Mouse (Mus musculus) heart, postnatal 14 days (tissue): ENCODE results near the gene Pdzrn3. TPM values are rescaled to one million over a fixed set of nuclear protein-coding genes. Genes with fewer than 3 reads are reported as not detected.

ENCODE experiments used
- DNase-seq, 2 experiments: peaks; one replicate each; pipeline ENCODE4 v3.0.0; 2021 to 2022
- intact Hi-C: fragments of 180-260 bp; cut with DNase I; formaldehyde crosslinking; loops from one replicate; pipeline ENCODE4 v1.15.1; 2025
- total RNA-seq, 2 experiments: library from RNA; stranded (reverse); gene quantifications; 2 replicates each; pipeline ENCODE4 v1.2.3; 2021

The Pdzrn3 gene
- total RNA-seq, 2 experiments from 2014 or later, result 33.4 to 35.0 TPM

GRCm38 (mm10) chr6:101227294-101227855 is 150.3 kb downstream of the Pdzrn3 start:
- intact Hi-C loops, result no loop called here
- no peak for DNase-seq

DNA sequence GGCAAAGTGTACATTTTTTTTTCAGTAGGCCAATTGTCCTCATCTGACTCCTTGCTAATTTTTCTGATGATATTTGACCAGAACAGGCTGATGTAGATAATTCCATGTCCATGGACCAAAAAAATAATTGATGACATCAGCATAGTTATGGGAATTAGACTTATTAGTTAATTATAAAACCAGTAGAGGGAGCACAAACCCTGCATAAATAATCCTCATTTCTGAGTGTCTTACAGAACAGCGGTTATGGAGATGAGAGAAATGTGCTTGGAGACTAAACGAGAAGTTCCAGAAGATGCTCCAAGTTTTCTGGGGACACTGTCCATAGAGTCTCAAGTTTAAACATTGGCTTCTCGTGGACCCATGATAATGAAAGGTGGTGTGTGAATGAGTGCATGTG is 157.4 kb downstream of the Pdzrn3 start:
- no peak for DNase-seq
- intact Hi-C loops, result loop anchor here (2.0 to 5.0 kb wide), 2 partner anchors 40 to 312 kb away; no protein-coding TSS in a partner anchor

- intact Hi-C loops, result no loop called here
- DNase-seq, result no peak
These were observed 158.7 kb downstream of the Pdzrn3 start for GRCm38 (mm10) chr6:101219004-101219403.

DNA sequence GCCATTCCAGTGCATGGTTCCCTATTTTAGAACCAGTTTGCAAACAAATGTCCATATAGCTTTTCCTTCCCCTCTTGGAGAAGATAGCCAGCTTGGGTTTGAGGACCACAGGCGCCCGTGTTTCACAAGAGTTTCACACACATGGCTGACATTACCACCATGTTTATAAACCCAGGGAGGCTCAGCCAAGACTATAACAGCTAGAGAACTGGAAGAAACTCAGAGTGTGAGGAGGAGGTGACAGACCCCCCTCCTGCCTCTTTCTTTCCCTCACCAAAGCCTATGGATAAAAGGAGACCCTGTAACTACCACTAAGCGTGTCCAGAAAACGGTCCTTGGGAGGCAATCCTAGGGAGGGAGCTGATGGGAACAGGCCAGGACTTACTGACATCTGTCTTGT is 159.5 kb downstream of the Pdzrn3 start:
- intact Hi-C loops, result no loop called here

DNA sequence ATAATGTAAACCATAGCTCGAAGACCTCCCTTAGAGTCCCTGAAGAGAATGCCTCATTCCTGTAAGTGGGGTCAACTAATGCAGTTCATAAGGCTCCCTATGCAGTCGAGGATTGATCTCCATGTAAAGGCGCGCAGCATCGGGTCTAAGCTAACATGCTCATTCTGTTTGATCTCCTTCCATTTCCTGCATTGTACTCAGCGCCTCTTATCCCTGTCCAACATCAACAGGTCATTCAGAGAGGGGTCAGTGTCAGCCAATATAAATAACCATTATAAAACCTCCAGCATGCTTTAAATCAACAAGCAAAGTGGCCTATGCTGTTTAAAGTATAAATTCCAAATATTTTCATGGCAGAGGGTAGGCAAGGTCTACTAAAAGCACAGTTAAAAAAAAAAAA is 159.9 kb downstream of the Pdzrn3 start:
- DNase-seq, result no peak
- intact Hi-C loops, result no loop called here

More for the DNA sequence above, 159.5 kb downstream of the Pdzrn3 start:
- DNase-seq, result no peak

DNA sequence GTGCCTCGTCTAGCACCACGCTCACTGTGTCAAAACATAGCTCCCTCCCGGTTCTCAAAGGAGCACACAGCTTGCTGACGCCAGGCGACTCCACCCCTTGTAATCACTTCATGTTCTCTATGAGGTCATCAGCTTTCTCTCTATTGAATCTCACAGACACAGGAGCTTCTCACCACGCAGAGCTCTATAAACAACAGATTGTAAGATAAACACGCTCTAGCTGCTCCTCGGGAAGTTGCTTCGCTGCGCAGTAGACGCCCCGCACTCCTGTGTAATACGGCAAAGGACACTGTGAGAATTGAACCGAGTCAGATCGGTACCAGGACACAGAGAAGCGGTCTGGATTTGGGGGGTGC is 162.3 kb downstream of the Pdzrn3 start:
- intact Hi-C loops, result no loop called here
- DNase-seq, result peak in 1 of 2 experiments; percentile 10

GRCm38 (mm10) chr6:101214734-101215435 is 162.8 kb downstream of the Pdzrn3 start:
- intact Hi-C loops, result no loop called here
- no peak for DNase-seq

GRCm38 (mm10) chr6:101213066-101213465 is 164.6 kb downstream of the Pdzrn3 start:
- intact Hi-C loops, result no loop called here
- no peak for DNase-seq

DNA sequence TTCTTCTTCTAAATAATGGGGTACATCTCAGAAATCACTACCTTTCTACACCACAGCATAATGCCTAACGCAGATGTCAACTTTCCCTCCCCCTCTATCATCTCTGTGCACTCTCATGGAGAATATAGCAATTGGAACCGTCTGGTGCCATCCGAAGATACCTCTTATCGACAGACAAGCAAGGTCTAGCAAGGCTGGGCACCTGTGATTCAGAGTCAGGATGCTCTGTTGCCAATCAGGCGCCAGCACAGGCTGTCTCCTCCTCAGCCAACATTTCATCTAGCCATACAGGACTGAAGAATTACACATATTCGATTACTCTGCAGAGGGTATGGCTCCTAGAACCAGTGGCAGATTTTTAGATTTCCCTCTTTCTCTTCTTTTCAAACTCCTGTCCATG is 165.6 kb downstream of the Pdzrn3 start:
- intact Hi-C loops, result no loop called here
- no peak for DNase-seq

DNA sequence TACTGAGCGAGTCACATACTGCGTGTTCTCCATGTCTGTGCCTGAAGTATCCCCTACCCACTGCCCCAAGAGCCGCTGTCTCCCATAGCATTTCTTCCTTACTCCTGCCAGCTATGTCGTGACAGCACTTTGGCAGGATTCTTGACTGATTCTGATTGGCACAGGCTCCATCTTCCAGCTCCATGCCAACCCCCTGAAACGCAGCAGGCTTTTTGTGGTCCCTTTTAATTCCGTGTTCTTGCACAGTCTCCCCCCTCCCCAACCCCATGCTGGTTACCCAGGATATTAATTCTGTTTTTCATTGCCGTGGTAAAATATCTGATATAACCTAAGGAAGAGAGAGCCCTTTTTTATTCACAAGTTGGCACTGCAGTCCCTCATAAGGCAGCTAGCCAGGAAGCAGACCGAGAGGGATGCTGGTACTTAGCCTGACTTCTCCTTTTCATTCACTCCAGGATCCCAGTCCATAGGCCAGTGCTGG is 166.3 kb downstream of the Pdzrn3 start:
- no peak for DNase-seq
- intact Hi-C loops, result no loop called here

GRCm38 (mm10) chr6:101198943-101199298 is 178.8 kb downstream of the Pdzrn3 start:
- intact Hi-C loops, result no loop called here
- no peak for DNase-seq

- intact Hi-C loops, result no loop called here
- DNase-seq, result no peak
These were observed 179.3 kb downstream of the Pdzrn3 start for GRCm38 (mm10) chr6:101198284-101198942.

DNA sequence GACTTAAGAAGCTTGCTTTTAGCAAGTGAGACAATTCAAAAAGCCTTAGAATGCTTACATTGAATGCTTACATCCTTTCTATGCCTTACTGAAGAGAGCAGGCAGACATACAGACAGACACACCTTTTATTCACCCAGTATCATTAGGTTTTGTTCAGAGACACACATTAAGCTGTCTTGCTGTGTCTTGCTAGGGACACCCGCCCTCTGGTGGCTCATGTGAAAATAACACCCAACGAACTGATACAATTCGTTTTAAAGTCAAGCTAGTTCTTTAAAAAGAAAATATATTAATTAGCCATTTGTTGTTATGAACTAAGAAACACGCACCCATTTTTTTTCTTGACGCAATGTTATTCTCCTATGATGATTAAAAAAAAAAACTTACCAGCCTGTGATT is 180.1 kb downstream of the Pdzrn3 start:
- intact Hi-C loops, result loop anchor here (1.0 kb wide), 1 partner anchor 315 kb away; no protein-coding TSS in a partner anchor
- peak; percentile 71 to 76 for DNase-seq

GRCm38 (mm10) chr6:101195891-101196290 is 181.8 kb downstream of the Pdzrn3 start:
- intact Hi-C loops, result no loop called here

DNA sequence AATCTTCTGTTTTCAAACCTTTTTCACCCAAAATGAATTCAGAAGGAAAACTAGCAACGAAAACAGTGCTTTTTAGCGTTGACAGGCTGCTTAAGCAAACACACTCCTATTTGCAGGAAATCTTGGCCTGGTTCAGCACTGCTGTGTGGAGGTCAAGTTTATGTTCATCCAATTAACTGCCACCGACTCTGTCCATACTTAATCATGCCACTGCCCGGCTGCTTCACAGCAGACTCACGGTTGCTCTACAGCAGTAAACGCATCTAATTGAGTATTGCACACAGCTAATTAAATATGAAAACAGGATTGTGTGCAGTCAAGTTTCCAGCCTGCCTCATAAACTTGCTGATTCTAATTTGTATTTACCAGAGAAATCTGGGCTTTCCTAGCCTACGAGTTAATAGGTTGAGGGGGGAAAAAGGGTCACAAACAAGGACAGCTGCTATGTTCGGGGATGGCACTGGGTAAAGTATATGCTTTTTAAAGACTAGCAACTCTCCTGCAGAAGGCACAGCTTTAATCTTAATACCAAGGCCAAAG is 183.2 kb downstream of the Pdzrn3 start:
- intact Hi-C loops, result no loop called here
- no peak for DNase-seq

More at GRCm38 (mm10) chr6:101195891-101196290, 181.8 kb downstream of the Pdzrn3 start:
- no peak for DNase-seq

DNA sequence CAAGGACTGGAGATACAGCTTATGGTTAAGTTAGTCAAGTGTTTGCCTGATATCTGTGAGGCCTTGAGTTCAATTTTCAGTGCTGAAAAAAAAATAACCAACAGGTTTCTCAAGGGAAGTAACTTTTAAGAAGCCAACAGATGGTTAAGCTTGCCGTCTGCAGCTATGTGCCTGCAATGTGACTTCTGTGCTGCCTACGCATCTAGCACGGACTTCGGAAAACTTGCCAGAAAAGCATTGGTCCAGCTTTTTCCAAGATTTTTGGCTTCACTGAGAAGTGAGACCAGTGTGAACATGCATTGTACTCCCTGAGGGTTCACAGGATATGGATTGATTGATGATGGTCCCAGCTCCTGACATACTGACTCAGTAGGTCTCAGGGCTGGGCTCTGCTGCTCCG is 186.1 kb downstream of the Pdzrn3 start:
- DNase-seq, result no peak
- intact Hi-C loops, result no loop called here

- no peak for DNase-seq
- intact Hi-C loops, result no loop called here
These were observed 190.4 kb downstream of the Pdzrn3 start for GRCm38 (mm10) chr6:101187322-101187721.

DNA sequence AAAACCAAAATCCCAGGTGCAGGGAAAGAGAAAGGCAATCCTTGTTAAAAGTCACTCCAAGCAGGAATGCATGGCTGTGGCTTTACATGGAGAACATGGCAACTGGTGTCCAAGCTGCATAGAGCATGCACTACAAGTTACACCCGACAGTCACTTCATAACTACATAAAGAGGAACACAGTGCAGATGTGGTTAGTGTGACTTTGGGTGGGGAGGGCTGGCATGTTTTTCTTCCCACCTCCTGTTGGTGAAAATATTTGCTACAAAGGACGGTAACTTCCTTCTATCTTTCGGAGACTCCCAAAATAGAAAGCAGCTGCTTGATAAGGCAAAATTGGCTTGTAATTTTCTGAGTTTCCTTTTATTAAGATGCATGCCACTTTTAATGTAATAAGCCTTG is 190.8 kb downstream of the Pdzrn3 start:
- intact Hi-C loops, result no loop called here
- DNase-seq, result no peak

- intact Hi-C loops, result no loop called here
- no peak for DNase-seq
These were observed 193.5 kb downstream of the Pdzrn3 start for GRCm38 (mm10) chr6:101184103-101184785.

DNA sequence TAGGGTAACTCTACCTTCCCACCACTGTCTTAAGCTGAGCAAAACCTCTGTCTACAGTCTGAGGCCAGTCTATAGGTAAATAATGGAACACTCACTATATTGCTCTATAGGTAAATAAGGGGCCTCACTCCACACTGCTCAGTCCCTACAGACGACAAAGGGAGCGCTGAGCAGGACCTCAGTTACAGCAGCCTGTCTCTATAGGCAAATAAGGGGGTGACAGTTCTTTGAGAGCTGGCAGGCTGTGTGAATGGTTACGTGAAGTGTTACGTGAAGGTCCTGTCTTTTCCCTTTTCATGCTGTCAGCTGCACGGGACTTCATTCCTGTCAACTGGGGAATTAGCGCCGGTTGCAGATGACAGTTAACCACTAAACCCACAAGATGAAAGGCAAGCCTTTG is 207.0 kb downstream of the Pdzrn3 start:
- intact Hi-C loops, result no loop called here
- no peak for DNase-seq

DNA sequence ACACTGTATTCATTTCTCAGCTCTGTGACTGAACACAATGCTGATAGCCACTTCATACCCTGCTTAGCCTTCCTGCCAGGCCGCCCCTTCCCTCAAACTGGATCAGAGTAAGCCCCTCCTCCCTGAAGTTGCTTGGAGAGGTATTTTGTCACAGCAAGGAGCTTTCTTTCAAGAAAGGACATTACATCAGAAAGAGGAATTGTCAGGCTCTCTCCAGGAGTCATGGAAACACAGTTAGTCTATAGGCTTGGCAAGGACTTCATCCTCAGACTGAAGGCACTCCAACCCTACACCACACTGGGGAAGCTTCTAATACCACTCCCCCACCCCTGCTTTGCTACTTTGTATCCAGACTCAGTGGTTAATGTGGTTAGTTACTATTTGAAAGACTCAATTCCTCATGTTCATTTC is 224.2 kb downstream of the Pdzrn3 start:
- no peak for DNase-seq
- intact Hi-C loops, result no loop called here
